Mouse (Mus musculus) stomach, postnatal 0 days (tissue): ENCODE measurements around the gene Trim24. TPM values are rescaled to one million over a fixed set of nuclear protein-coding genes. Genes with fewer than 3 reads are reported as not detected.

Source experiments
- ATAC-seq: fragments of 200-750 bp; cut with Nextera tagmentation; 2 replicates; pipeline ENCODE4 v1.8.0; 2017; ENCODE audit not compliant: low FRiP score, low TSS enrichment
- DNase-seq: peaks from one replicate; pipeline ENCODE4 v3.0.0-alpha.2; 2016; ENCODE audit warnings: low spot score
- H3K27ac ChIP-seq: fragments of 300-500 bp; sonication (generic); replicated peaks from 2 replicates; pipeline ENCODE4 v1.5.1; 2014; ENCODE audit warnings: mild to moderate bottlenecking, control low read depth
- H3K27me3 ChIP-seq: fragments of 300-500 bp; sonication (generic); 2 replicates; pipeline ENCODE4 v1.6.1; 2014; ENCODE audit warnings: low read length; ENCODE audit not compliant: control insufficient read depth, insufficient read depth
- H3K36me3 ChIP-seq: fragments of 300-500 bp; sonication (generic); 2 replicates; pipeline ENCODE4 v1.6.1; 2014; ENCODE audit warnings: low read length, mixed read lengths; ENCODE audit not compliant: control insufficient read depth, insufficient read depth
- H3K4me1 ChIP-seq: fragments of 300-500 bp; sonication (generic); replicated peaks from 2 replicates; pipeline ENCODE4 v1.6.1; 2014; ENCODE audit warnings: antibody characterized with exemption; ENCODE audit not compliant: control insufficient read depth, insufficient read depth
- H3K4me2 ChIP-seq: fragments of 300-500 bp; sonication (generic); replicated peaks from 2 replicates; pipeline ENCODE4 v1.6.1; 2014; ENCODE audit warnings: low read depth, mild to moderate bottlenecking, control low read depth, moderate library complexity
- H3K4me3 ChIP-seq: fragments of 300-500 bp; sonication (generic); 2 replicates; pipeline ENCODE4 v1.5.1; 2014; ENCODE audit warnings: low read depth, low read length, control low read depth
- H3K9ac ChIP-seq: fragments of 300-500 bp; sonication (generic); 2 replicates; pipeline ENCODE4 v1.6.1; 2014; ENCODE audit warnings: mild to moderate bottlenecking, low read length, control low read depth, mixed read lengths
- H3K9me3 ChIP-seq: fragments of 300-500 bp; sonication (generic); 2 replicates; pipeline ENCODE4 v1.6.1; 2016; ENCODE audit warnings: low read length; ENCODE audit not compliant: control insufficient read depth
- CTCF ChIP-seq: IDR thresholded peaks from 2 replicates; pipeline ENCODE4 v1.5.1; 2016; ENCODE audit warnings: antibody characterized with exemption, low read depth, mild to moderate bottlenecking, moderate library complexity
- EP300 ChIP-seq: optimal IDR thresholded peaks from 2 replicates; pipeline ENCODE3; 2016; ENCODE audit warnings: antibody characterized with exemption
- WGBS: fragments of 180-500 bp; shearing (Covaris S2); extraction: QIAGEN DNeasy Blood & Tissue Kit; methylation state at CpG from one replicate; pipeline ENCODE4 v1.1.7; 2014; 5-methylcytosine and 5-hydroxymethylcytosine counted together
- polyA plus RNA-seq: library from polyadenylated mRNA; unstranded; fragments of >200 nt; fragmentation: Nextera tagmentation; extraction: Ambion mirVana; gene quantifications from 2 replicates; pipeline ENCODE4 v1.2.1, GENCODE M21; 2015

The Trim24 gene
- polyA plus RNA-seq, 1 experiment from 2014 or later = 5.6 TPM

- H3K4me3 ChIP-seq = no peak overlapping the region
- peak; percentile 35; the same call in 1 of the 2 replicates for ATAC-seq
These were observed 136.8 kb downstream of the Trim24 start for GRCm38 (mm10) chr6:38007459-38007858.

GRCm38 (mm10) chr6:38012829-38013228, 142.2 kb downstream of the Trim24 start:
- DNase-seq (no peak), ATAC-seq (no peak)
- Histone ChIP-seq H3K9me3 (no peaks in the 10 kb centered on the region; the same call in 1 of the 2 replicates), H3K4me2 (no peak overlapping the region), H3K4me1 (no peaks in the 10 kb centered on the region), H3K27ac (no peak overlapping the region), H3K4me3 (no peak overlapping the region), H3K27me3 (no peaks in the 10 kb centered on the region), H3K9ac (no peak overlapping the region), H3K36me3 (no peaks in the 10 kb centered on the region)
- TF ChIP-seq EP300 (no peak), CTCF (no peak)
- 96% methylated on average over 2 of the region's 2 CpGs for WGBS

More at GRCm38 (mm10) chr6:38007459-38007858, 136.8 kb downstream of the Trim24 start:
- DNase-seq = peak; percentile 40
- no peak overlapping the region for H3K4me2 ChIP-seq
- no peak for TF ChIP-seq EP300
- TF ChIP-seq CTCF = peak; percentile 94
- no peak overlapping the region for H3K9ac ChIP-seq
- 15% methylated on average over 6 of the region's 6 CpGs for WGBS
- no peaks in the 10 kb centered on the region for H3K27me3 ChIP-seq
- H3K27ac ChIP-seq = no peak overlapping the region
- H3K4me1 ChIP-seq = no peaks in the 10 kb centered on the region
- H3K36me3 ChIP-seq = no peaks in the 10 kb centered on the region
- H3K9me3 ChIP-seq = no peaks in the 10 kb centered on the region; the same call in 1 of the 2 replicates

Other genes starting within 250 kb of the Trim24 start
- 0.63 and 0.98 TPM in 2 replicates for gene Svopl, start 176.2 kb downstream of the Trim24 start, polyA plus RNA-seq
- 1.9 and 3.0 TPM in 2 replicates for gene Tmem213, start 238.4 kb downstream of the Trim24 start, polyA plus RNA-seq